Mouse (Mus musculus): ENCODE data around the gene Uqcc3. TPM values are rescaled to one million over a fixed set of nuclear protein-coding genes. Genes with fewer than 3 reads are reported as not detected.
"Not testable (repeated sequence)": the region's sequence is repeated elsewhere in the genome, so short reads cannot be mapped to it uniquely, and the experiment has no call there.

Gene Uqcc3
- polyA plus RNA-seq, 1 experiment: 70.4 TPM

- DNase-seq (ENCODE audit: extremely low spot score in 1 of 2, low spot score in 1 of 2): not testable (repeated sequence)
Observed at GRCm38 (mm10) chr19:8896231-8896630, 15.5 kb upstream of the Uqcc3 start.

DNA sequence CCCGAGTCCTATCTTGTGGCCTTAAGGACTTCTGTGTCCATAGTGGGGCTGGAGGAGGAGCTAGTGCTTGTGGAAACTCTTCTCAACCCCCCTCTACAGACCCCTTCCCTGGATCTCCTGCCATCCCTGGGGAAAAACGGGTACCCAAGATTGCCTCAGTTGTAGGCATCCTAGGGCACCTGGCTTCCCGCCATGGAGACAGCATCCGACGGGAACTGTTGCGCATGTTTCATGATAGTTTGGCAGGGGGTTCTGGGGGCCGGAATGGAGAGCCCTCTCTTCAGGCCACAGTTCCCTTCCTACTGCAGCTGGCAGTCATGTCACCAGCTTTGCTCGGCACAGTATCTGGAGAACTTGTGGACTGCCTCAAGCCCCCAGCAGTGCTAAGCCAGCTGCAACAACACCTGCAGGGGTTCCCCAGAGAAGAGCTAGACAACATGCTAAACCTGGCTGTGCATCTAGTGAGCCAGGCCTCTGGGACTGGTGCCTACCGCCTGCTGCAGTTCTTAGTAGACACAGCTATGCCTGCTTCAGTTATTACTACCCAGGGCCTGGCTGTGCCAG lies 14.8 kb upstream of the Uqcc3 start:
- no peak for DNase-seq (ENCODE audit: extremely low spot score in 1 of 2, low spot score in 1 of 2)

- DNase-seq (ENCODE audit: extremely low spot score in 1 of 2, low spot score in 1 of 2): peak; percentile 69 to 92
Observed at GRCm38 (mm10) chr19:8892829-8893766, 12.4 kb upstream of the Uqcc3 start, which contains the start of gene Ints5. Ints5 (plus strand) TSS chr19:8893005.

DNA sequence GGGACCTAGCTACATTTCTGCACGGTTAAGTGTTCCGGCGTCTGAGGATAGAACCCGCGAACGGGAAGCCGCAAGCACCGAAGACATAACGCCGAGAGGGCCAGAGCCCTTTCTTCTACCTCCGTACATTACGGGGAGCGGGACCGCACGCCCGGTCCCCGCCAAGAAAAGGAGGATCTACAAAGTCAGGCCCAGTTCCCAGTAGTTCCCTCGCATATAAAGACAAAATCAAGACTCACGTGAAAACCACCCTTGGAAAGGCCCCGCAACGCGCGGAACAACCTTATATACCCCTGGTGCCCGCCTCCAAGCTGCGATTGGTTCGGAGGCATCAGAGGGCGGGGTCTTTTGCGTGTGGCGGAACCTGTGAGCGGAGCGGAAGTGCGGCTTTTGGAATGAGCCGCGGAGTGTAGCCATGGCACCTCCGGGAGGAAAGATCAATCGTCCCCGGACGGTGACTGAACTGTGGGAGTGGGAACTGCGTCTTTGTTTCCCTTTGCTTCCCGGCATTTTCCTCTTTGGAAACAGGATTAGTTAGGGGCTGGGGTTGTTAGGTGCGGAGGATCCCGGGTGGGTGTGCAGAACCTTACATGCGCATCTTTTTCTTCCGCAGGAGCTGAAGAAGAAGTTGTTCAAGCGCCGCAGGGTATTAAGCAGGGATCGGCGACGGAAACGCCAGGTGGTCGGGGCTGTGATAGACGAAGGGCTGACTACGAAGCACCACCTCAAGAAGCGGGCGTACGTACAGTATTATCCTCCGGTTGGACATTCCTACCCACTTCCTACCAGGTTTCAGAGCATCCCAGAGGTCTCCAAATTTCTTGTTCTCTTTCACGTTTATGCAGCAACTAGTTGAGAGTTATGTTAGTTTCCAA lies 8.0 kb upstream of the Uqcc3 start, which contains the start of the genes 1810009A15Rik and Gm49416:
TSS of gene 1810009A15Rik (plus strand) at position 343 of the 875 bp plus-strand sequence.
TSS of gene Gm49416 (plus strand) at position 416 of the 875 bp plus-strand sequence.
- peak; percentile 88 to 96 for DNase-seq (ENCODE audit: extremely low spot score in 1 of 2, low spot score in 1 of 2)

- DNase-seq (ENCODE audit: extremely low spot score in 1 of 2, low spot score in 1 of 2): no peak
Observed at GRCm38 (mm10) chr19:8887585-8888463, 7.1 kb upstream of the Uqcc3 start.

DNA sequence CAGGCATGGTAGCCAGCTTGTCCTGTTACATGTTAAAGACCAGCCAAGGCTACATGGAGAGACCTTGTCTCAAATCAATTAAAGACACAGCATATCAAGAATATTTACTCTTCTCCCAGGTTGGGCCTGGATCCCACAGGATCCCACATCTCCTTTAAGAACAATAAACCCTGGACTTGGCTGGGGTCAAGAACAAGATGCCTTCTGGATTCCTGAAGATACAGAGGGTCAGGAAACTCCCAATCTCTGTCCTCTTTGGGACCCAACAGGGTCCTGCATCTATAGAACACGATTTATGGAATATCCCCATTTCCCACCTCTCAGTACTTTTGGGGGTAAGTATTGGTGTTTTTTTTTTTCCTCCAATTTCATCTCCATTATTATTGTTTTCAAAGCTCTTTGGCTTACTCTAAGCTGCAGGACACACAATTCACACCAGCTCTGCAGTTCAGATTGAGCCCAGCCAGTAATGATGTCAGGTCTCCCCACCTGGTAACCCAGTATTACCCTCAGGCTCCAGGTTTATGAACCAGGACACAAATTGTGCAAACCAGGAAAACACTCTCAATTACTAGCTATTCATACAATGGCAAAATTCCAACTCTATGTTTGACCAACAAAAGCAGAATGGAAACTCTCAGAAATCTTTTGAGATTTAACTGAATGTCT lies 6.3 kb upstream of the Uqcc3 start:
- DNase-seq (ENCODE audit: extremely low spot score in 1 of 2, low spot score in 1 of 2): no peak

- DNase-seq (ENCODE audit: extremely low spot score in 1 of 2, low spot score in 1 of 2): no peak
Observed at GRCm38 (mm10) chr19:8883616-8884015, 2.9 kb upstream of the Uqcc3 start, which contains the start of the genes Lbhd1 and Gm49403. Lbhd1 (plus strand) TSS chr19:8883732. Gm49403 (plus strand) TSS chr19:8883930.

DNA sequence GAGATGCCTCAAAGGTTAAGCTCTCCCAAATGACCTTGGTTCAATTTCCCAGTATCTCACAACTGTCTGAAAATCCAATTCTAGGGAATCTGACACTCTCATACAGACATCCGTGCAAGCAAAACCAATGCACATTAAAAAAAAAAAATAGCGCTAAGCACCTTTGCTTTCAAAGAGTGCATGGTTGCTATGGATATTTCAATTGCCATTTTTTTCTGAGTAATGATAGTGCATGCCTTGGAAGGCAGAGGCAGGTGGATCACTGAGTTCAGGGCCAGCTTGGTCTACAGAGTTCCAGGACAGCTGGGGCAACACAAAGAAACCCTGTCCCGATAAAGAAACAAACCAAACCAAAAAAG lies 290 bp upstream of the Uqcc3 start:
- DNase-seq (ENCODE audit: extremely low spot score in 1 of 2, low spot score in 1 of 2): no peak

DNA sequence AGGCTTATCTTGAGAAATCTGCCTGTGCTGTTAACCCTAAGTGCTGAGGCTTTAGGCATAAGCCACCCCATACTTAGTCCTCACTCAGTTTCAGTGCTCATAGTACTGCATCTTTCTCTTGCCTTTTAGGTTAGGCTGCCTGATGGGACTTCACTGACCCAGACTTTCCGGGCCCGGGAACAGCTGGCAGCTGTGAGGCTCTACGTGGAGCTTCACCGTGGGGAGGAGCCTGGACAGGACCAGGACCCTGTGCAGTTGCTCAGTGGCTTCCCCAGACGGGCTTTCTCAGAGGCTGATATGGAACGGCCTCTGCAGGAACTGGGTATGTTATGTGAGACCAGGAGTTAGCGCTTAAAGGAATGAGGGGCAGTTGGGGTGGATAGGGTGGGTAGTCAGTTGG lies 5.7 kb downstream of the Uqcc3 start:
- DNase-seq (ENCODE audit: extremely low spot score in 1 of 2, low spot score in 1 of 2): no peak

DNA sequence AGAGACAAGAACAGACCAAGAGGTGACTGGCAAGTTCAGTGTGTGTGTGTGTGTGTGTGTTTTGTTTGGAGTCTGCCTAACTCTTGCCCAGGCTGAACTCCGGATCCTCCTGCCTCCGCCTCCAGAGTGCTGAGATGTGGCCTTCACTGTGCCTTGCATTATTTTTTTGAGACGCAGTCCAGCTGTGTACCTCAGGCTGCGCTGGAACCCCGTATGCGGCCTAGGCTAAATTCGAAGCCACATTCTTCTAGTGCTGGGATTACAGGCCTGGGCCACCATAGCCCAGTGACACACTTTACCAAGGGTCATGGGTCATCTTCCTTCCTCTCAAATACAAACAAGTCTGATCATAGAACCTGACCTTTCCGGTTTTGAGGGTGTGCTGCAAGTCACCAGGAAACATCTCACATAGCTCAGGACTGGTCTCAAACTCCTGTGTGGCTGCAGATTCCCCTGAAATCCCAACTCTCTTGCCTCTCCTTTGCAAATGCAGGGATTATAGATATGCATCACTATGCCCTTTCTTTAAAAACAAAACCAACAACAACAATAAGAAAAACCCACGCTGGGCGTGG lies 8.4 kb downstream of the Uqcc3 start:
- DNase-seq (ENCODE audit: extremely low spot score in 1 of 2, low spot score in 1 of 2): no peak

- peak; percentile 97 to 99 for DNase-seq (ENCODE audit: extremely low spot score in 1 of 2, low spot score in 1 of 2)
Observed at GRCm38 (mm10) chr19:8871267-8872186, 9.2 kb downstream of the Uqcc3 start, which contains the start of gene Ubxn1. Ubxn1 (plus strand) TSS chr19:8871496.

- no peak for DNase-seq (ENCODE audit: extremely low spot score in 1 of 2, low spot score in 1 of 2)
Observed at GRCm38 (mm10) chr19:8870838-8871237, 9.9 kb downstream of the Uqcc3 start.

DNA sequence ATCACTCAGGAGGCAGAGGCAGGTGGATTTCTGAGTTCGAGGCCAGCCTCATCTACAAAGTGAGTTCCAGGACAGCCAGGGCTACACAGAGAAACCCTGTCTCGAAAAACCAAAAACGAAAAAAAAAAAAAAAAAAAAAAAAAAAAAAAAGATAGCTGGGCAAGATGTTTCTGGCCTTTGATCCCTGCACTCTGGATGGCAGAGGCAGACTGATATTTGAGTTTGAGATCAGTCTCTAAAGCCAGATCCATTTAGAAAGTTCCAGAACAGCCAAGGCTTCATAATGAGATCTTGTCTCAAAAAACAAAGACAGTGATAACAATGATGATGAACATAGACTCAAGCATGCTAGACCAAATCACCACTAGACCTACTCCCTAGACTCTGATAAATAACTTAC lies 10.3 kb downstream of the Uqcc3 start:
- DNase-seq (ENCODE audit: extremely low spot score in 1 of 2, low spot score in 1 of 2): not testable (repeated sequence)

DNA sequence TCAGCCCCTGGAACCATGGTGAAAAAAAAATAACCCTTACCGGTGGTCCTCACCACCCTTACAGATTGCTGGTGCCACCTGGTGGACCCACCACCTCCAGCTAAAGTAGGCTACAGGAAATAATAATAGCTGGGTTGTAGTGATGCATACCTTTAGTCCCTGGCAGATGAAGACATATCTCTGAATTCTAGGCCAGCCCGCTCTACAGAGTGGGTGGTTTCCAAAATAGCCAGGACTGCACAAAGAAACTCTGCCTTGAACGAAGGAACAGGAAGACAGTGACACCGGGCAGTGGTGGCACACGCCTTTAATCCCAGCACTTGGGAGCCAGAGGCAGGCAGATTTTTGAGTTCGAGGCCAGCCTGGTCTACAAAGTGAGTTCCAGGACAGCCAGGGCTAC lies 16.5 kb downstream of the Uqcc3 start:
- DNase-seq (ENCODE audit: extremely low spot score in 1 of 2, low spot score in 1 of 2): no peak

DNA sequence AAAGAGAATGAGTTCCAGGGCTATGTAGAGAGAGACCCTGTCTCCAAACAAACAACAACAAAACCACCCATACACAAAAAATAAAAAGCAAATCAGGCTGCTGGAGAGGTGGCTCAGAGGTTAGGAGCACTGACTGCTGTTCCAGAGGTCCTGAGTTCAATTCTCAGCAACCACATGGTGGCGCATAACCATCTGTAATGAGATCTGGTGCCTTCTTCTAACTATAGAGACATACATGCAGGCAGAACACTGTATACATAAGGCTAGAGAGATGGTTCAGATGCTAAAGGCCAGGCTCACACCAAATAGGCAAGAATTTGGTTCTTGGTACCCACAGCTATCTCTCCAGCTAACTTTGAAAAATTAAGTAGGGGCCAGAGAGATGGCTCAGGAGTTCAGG lies 21.7 kb downstream of the Uqcc3 start:
- DNase-seq (ENCODE audit: extremely low spot score in 1 of 2, low spot score in 1 of 2): no peak

GRCm38 (mm10) chr19:8857689-8858088 lies 23.0 kb downstream of the Uqcc3 start:
- DNase-seq (ENCODE audit: extremely low spot score in 1 of 2, low spot score in 1 of 2): no peak

- no peak for DNase-seq (ENCODE audit: extremely low spot score in 1 of 2, low spot score in 1 of 2)
Observed at GRCm38 (mm10) chr19:8853117-8853516, 27.6 kb downstream of the Uqcc3 start.
